Mouse (Mus musculus) forebrain, embryonic 12.5 days (tissue): ENCODE data around the gene Tcte1. TPM values are rescaled to one million over a fixed set of nuclear protein-coding genes. Genes with fewer than 3 reads are reported as not detected.
A peak's percentile ranks its signal among the peaks of the same experiment; 100 is the strongest.

Experiments used
- ATAC-seq: fragments of 200-750 bp; cut with Nextera tagmentation; 2 replicates; pipeline ENCODE4 v1.8.0; 2017; ENCODE audit warnings: moderate TSS enrichment; ENCODE audit not compliant: low FRiP score
- H3K27ac ChIP-seq: fragments of 300-500 bp; sonication (generic); 2 replicates; pipeline ENCODE4 v1.5.1; 2016; ENCODE audit warnings: mild to moderate bottlenecking
- H3K27me3 ChIP-seq: fragments of 300-500 bp; sonication (generic); 2 replicates; pipeline ENCODE4 v1.6.1; 2016; ENCODE audit warnings: mild to moderate bottlenecking
- H3K36me3 ChIP-seq: fragments of 300-500 bp; sonication (generic); replicated peaks from 2 replicates; pipeline ENCODE4 v1.6.1; 2016; ENCODE audit warnings: mild to moderate bottlenecking
- H3K4me1 ChIP-seq: fragments of 300-500 bp; sonication (generic); 2 replicates; pipeline ENCODE4 v1.6.1; 2016
- H3K4me2 ChIP-seq: fragments of 300-500 bp; sonication (generic); 2 replicates; pipeline ENCODE4 v1.6.1; 2016; ENCODE audit warnings: mild to moderate bottlenecking, moderate library complexity
- H3K4me3 ChIP-seq: fragments of 300-500 bp; sonication (generic); replicated peaks from 2 replicates; pipeline ENCODE4 v1.5.1; 2016; ENCODE audit warnings: mild to moderate bottlenecking
- H3K9ac ChIP-seq: fragments of 300-500 bp; sonication (generic); 2 replicates; pipeline ENCODE4 v1.6.1; 2016; ENCODE audit warnings: mild to moderate bottlenecking
- H3K9me3 ChIP-seq: fragments of 300-500 bp; sonication (generic); 2 replicates; pipeline ENCODE4 v1.6.1; 2016
- WGBS: fragments of 180-500 bp; shearing (Covaris S2); methylation state at CpG from one replicate; pipeline ENCODE4 v1.1.7; 2016; 5-methylcytosine and 5-hydroxymethylcytosine counted together
- polyA plus RNA-seq: library from polyadenylated mRNA; unstranded; fragments of >200 nt; fragmentation: Nextera tagmentation; extraction: Ambion mirVana; gene quantifications from 2 replicates; pipeline ENCODE4 v1.2.1, GENCODE M21; 2016

Gene Tcte1
- 1.1 and 2.4 TPM in 2 replicates for polyA plus RNA-seq

DNA sequence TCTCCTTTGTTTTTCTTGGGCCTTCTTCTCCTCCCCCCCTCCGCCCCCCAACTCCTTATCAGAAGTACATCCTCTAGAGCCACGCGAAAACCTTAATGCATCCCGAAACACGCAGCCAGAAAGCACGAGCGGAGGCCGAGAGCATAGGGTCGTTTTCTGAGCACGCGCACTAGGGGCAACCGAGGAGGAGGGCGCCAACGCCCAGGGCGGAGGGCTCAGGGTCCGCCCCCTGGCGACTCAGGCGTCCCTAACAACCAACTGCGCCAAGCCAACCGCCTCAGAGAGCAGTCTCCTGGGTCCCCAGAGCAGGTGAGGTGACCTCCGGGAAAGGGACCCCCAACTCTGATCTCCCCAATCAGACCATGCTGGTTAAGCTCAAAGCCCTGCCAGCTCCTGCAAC lies at the start of gene Tcte1:
TSS of gene Tcte1 (plus strand) at position 172 of the 400 bp plus-strand sequence.
- peaks cover 19% of the 10 kb centered on the region for H3K36me3 ChIP-seq
- 0% methylated on average over 21 of the region's 21 CpGs for WGBS
- H3K9me3 ChIP-seq, result no peaks in the 10 kb centered on the region
- no peak within 1 kb of the TSS for H3K27ac ChIP-seq
- H3K9ac ChIP-seq, result peak within 1 kb of the TSS; percentile 63
- H3K4me3 ChIP-seq, result peak within 1 kb of the TSS; percentile 40
- peak; percentile 85 for ATAC-seq
- peaks cover 16% of the 10 kb centered on the region for H3K4me1 ChIP-seq
- peak within 1 kb of the TSS; percentile 76 for H3K4me2 ChIP-seq
- H3K27me3 ChIP-seq, result peaks cover 43% of the 10 kb centered on the region

- Histone ChIP-seq H3K27ac (no peak overlapping the region), H3K36me3 (no peaks in the 10 kb centered on the region), H3K4me1 (peaks cover 17% of the 10 kb centered on the region), H3K27me3 (peaks cover 30% of the 10 kb centered on the region), H3K4me2 (no peak overlapping the region), H3K9me3 (no peaks in the 10 kb centered on the region), H3K9ac (no peak overlapping the region), H3K4me3 (no peak overlapping the region)
- WGBS, result 84% methylated on average over 6 of the region's 6 CpGs
- ATAC-seq, result no peak
Observed at GRCm38 (mm10) chr17:45473667-45474066, 49.6 kb upstream of the Tcte1 start.

GRCm38 (mm10) chr17:45474146-45474545 lies 49.1 kb upstream of the Tcte1 start:
- peak overlapping the region; percentile 46 for H3K4me3 ChIP-seq
- H3K27ac ChIP-seq, result no peak overlapping the region
- 67% methylated on average over 8 of the region's 8 CpGs for WGBS
- H3K4me2 ChIP-seq, result peak overlapping the region; percentile 65
- H3K9ac ChIP-seq, result 0 out of 2 replicates have a peak overlapping the region, but pooled peaks have one; percentile 45
- H3K9me3 ChIP-seq, result no peaks in the 10 kb centered on the region
- peaks cover 17% of the 10 kb centered on the region for H3K4me1 ChIP-seq
- no peaks in the 10 kb centered on the region for H3K36me3 ChIP-seq
- H3K27me3 ChIP-seq, result peaks cover 30% of the 10 kb centered on the region
- peak; percentile 10; the same call in 1 of the 2 replicates for ATAC-seq

- H3K4me2 ChIP-seq, result peak within 1 kb of the TSS; percentile 65
Observed at GRCm38 (mm10) chr17:45474669-45475465, 48.4 kb upstream of the Tcte1 start, which contains the start of gene Spats1. Gene Spats1 (minus strand): TSS chr17:45475415.

GRCm38 (mm10) chr17:45478234-45478825 lies 44.9 kb upstream of the Tcte1 start:
- Histone ChIP-seq H3K4me3 (no peak overlapping the region), H3K9ac (no peak overlapping the region), H3K9me3 (no peaks in the 10 kb centered on the region), H3K4me1 (peaks cover 17% of the 10 kb centered on the region), H3K36me3 (no peaks in the 10 kb centered on the region), H3K4me2 (no peak overlapping the region), H3K27me3 (peaks cover 27% of the 10 kb centered on the region), H3K27ac (no peak overlapping the region)
- 24% methylated on average over 12 of the region's 12 CpGs for WGBS
- no peak for ATAC-seq

More at GRCm38 (mm10) chr17:45474669-45475465, 48.4 kb upstream of the Tcte1 start, which contains the start of gene Spats1:
- 5% methylated on average over 30 of the region's 30 CpGs for WGBS
- H3K4me1 ChIP-seq, result peaks cover 17% of the 10 kb centered on the region
- H3K27ac ChIP-seq, result no peak within 1 kb of the TSS
- H3K36me3 ChIP-seq, result no peaks in the 10 kb centered on the region
- no peaks in the 10 kb centered on the region for H3K9me3 ChIP-seq
- ATAC-seq, result peak; percentile 91
- H3K27me3 ChIP-seq, result peaks cover 30% of the 10 kb centered on the region
- peak within 1 kb of the TSS; percentile 45; the same call in 1 of the 2 replicates for H3K9ac ChIP-seq
- peak within 1 kb of the TSS; percentile 46 for H3K4me3 ChIP-seq

GRCm38 (mm10) chr17:45480429-45480828 lies 42.8 kb upstream of the Tcte1 start:
- peaks cover 30% of the 10 kb centered on the region for H3K27me3 ChIP-seq
- no peaks in the 10 kb centered on the region for H3K36me3 ChIP-seq
- peaks cover 6% of the 10 kb centered on the region; the same call in 1 of the 2 replicates for H3K4me1 ChIP-seq
- H3K9me3 ChIP-seq, result no peaks in the 10 kb centered on the region
- no peak for ATAC-seq
- no peak overlapping the region for H3K9ac ChIP-seq
- H3K4me3 ChIP-seq, result no peak overlapping the region
- 37% methylated on average over 2 of the region's 2 CpGs for WGBS
- no peak overlapping the region for H3K27ac ChIP-seq
- no peak overlapping the region for H3K4me2 ChIP-seq

DNA sequence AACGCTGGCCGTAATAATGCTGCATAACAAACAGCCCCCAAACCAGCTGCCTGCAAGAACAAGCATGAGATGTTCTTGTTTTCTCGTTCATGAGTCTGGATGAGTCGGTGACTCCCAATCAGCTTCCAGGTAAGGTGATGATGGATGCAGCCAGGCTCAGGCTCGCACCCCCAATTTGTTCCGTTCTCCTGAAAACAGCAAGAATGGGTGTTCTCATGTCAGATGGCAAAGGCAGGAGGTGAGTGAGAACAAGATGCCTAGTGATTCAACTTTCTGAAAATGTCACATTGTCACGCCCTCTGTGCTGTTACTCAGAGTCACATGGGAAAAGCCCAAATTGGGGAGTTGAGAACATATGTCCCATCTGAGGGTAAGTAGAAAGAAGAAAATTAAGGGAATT lies 37.7 kb upstream of the Tcte1 start:
- no peak overlapping the region for H3K4me3 ChIP-seq
- no peak overlapping the region for H3K4me2 ChIP-seq
- no peaks in the 10 kb centered on the region for H3K9me3 ChIP-seq
- no peak for ATAC-seq
- 92% methylated on average over 7 of the region's 7 CpGs for WGBS
- no peak overlapping the region for H3K9ac ChIP-seq
- H3K27me3 ChIP-seq, result peaks cover 6% of the 10 kb centered on the region; the same call in 1 of the 2 replicates
- no peaks in the 10 kb centered on the region for H3K4me1 ChIP-seq
- H3K36me3 ChIP-seq, result no peaks in the 10 kb centered on the region
- H3K27ac ChIP-seq, result no peak overlapping the region

DNA sequence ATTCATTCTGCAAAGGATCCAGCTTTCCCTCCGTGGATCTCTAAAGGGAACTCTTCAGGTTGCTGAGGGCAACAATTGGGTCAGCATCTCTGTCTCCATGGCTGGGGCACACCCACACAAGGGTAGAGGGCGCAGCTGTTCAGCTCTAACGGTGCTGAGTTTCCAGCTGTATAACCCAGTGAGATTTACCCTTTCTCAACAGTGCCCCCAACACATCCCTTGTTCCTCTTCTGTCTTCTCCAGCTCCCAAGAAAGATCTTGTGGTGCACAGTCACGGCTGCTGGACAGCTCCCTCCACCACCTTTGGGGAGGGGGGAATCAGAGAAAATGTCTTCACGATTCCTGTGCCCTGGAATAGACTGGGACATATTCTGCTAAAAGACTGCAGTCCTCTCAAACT lies 36.0 kb upstream of the Tcte1 start:
- 16% methylated on average over 5 of the region's 5 CpGs for WGBS
- Histone ChIP-seq H3K27ac (no peak overlapping the region), H3K4me1 (no peaks in the 10 kb centered on the region)

DNA sequence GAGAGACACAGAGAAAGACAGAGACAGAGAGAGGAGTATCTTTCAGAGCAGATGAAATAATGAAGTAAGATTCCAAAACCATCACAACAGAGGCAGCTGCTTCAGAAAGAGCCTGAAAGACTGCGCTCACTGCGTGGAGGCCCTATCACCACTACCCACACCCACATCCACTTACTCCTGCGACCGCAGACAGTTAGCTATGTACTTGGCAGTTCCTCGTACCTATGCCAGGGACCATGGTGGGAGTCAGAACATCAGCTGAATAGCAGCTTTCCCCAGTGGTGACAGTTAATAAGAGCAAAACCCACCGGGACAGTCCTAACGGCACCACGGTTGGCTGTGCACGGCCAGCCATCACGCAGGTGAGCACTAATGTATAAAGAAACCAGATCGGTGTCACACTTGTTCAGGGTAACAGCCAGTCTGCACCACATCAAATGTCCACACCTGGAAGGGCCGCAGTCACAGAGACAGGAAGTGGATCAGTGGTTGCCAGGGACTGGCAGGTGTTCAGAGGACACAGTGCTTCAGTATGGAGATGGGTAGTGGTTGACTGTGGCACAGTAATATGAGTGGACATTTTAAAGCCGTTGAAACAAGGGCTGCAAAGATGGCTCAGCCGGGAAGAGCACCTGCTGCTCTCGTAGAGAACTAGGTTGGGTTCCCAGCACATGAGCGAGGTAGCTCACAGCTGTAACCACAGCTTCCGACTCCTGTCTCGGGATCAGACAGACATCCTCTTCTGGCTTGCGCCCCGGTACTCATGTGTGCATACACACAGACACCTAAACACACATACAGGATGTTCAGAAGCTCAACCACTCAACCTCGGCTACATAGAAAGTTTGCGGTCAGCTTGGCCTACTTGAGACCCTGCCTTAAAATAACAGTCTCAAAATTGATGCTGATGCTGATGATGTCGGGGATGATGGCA lies 34.6 kb upstream of the Tcte1 start:
- H3K4me3 ChIP-seq, result no peak overlapping the region
- H3K36me3 ChIP-seq, result no peaks in the 10 kb centered on the region
- no peaks in the 10 kb centered on the region for H3K4me1 ChIP-seq
- H3K9ac ChIP-seq, result no peak overlapping the region
- peaks cover 10% of the 10 kb centered on the region; the same call in 1 of the 2 replicates for H3K27me3 ChIP-seq
- ATAC-seq, result no peak
- H3K4me2 ChIP-seq, result no peak overlapping the region
- no peak overlapping the region for H3K27ac ChIP-seq
- 87% methylated on average over 23 of the region's 23 CpGs for WGBS
- no peaks in the 10 kb centered on the region for H3K9me3 ChIP-seq

More for the DNA sequence above, 36.0 kb upstream of the Tcte1 start:
- H3K9me3 ChIP-seq, result no peaks in the 10 kb centered on the region
- peaks cover 6% of the 10 kb centered on the region; the same call in 1 of the 2 replicates for H3K27me3 ChIP-seq
- no peak overlapping the region for H3K4me2 ChIP-seq
- no peak for ATAC-seq
- no peaks in the 10 kb centered on the region for H3K36me3 ChIP-seq
- H3K4me3 ChIP-seq, result no peak overlapping the region
- no peak overlapping the region for H3K9ac ChIP-seq

GRCm38 (mm10) chr17:45489736-45490135 lies 33.5 kb upstream of the Tcte1 start:
- no peak overlapping the region for H3K4me2 ChIP-seq
- no peaks in the 10 kb centered on the region for H3K36me3 ChIP-seq
- no peak overlapping the region for H3K9ac ChIP-seq
- no peaks in the 10 kb centered on the region for H3K9me3 ChIP-seq
- H3K4me1 ChIP-seq, result no peaks in the 10 kb centered on the region
- H3K4me3 ChIP-seq, result no peak overlapping the region
- 91% methylated on average over 6 of the region's 6 CpGs for WGBS
- H3K27ac ChIP-seq, result no peak overlapping the region
- H3K27me3 ChIP-seq, result peaks cover 10% of the 10 kb centered on the region; the same call in 1 of the 2 replicates
- ATAC-seq, result no peak

- no peaks in the 10 kb centered on the region for H3K9me3 ChIP-seq
- H3K4me2 ChIP-seq, result no peak overlapping the region
- 84% methylated on average over 13 of the region's 13 CpGs for WGBS
- no peak for ATAC-seq
- H3K4me1 ChIP-seq, result no peaks in the 10 kb centered on the region
- H3K27me3 ChIP-seq, result peaks cover 9% of the 10 kb centered on the region
- no peak overlapping the region for H3K4me3 ChIP-seq
- no peak overlapping the region for H3K9ac ChIP-seq
- H3K36me3 ChIP-seq, result no peaks in the 10 kb centered on the region
- no peak overlapping the region for H3K27ac ChIP-seq
Observed at GRCm38 (mm10) chr17:45490532-45491154, 32.6 kb upstream of the Tcte1 start.
